Mouse (Mus musculus) layer of hippocampus, postnatal 10 days (tissue): Measurements from ENCODE around the gene Gm10961. TPM values are rescaled to one million over a fixed set of nuclear protein-coding genes. Genes with fewer than 3 reads are reported as not detected.

Experiments used
- DNase-seq, 2 experiments: peaks; one replicate each; pipeline ENCODE4 v3.0.0; 2021; ENCODE audit warnings: low spot score in 2 of 2
- total RNA-seq, 2 experiments: library from RNA; stranded (reverse); gene quantifications; 2 replicates each; pipeline ENCODE4 v1.2.3; 2021

The Gm10961 gene
- total RNA-seq, 2 experiments from 2014 or later: not detected

DNA sequence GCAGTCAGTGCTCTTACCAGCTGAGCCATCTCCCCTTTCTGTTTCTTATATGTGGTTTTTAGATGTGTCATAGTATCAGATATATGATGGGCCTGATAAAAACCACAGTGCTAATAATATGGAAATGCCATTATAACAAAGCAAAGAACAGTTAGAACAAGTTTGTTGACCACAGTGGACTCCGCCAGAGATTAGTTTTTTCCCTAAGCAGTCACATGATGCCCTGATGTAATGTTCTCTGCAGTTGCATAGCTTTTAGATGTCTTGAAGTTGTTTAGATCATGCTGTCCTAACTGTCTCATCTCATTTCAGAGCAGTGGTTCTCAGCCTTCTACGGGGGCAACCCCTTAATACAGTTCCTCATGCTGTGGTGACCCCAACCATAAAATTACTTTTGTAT, 25.0 kb downstream of the Gm10961 start:
- DNase-seq: no peak

GRCm38 (mm10) chr3:107656888-107657287, 25.8 kb downstream of the Gm10961 start:
- DNase-seq: no peak

DNA sequence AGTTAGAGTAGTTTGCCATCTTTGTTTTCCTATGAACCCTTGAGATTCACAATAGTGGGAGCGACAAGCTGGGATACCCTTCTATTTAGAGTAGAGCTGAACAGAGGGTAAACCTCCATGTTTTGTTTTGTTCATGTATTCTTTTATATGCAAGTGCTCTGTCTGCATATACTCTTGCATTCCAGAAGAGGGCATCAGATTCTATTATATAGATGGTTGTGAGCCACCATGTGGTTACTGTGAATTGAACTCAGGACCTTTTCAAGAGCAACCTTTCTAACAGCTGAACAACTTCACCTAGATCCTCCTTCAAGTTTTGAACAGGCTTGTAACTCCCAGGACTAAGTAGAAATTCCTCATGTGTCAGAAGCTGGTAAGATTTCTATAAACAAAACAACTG, 27.9 kb downstream of the Gm10961 start:
- no peak for DNase-seq

DNA sequence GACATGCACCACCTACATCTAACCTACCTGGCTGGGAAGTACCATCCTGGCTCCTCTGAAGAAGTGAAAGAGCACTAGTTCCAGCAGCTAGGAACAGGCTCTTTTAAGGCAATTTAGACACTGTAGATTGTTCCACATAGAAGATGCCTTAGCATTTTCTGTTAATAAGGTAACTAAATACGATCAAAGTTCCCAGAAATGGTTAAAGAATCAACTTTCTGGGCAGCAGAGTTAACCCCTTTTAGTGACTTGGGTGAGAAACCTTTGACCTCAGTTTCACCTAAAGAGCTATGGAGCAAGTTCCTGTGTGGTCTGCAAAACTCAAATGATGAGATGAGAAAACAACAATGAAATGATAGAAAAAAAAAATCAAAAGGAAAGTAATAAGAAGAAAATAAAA, 33.5 kb downstream of the Gm10961 start:
- DNase-seq: no peak

- no peak for DNase-seq
These were observed 36.3 kb downstream of the Gm10961 start for GRCm38 (mm10) chr3:107667426-107667825.

DNA sequence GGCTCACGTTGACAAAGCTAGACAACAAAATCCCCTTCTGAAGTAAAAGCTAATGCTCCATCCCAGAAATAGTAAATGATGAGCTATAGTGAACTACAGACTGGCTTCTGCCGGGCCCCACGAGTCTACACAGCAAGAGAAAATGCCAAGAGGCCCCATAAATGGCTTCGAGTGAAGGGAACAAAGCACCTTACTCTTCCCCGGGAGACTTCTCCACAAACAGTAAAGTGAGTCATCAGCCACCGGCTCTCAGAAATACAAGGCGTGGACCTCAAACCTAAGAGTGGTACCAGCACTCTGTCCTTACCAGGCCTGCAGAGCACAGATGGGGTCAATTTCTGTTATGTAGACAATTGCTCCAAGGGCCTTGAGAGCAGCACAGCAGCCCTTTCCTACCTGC, 37.7 kb downstream of the Gm10961 start:
- no peak for DNase-seq

DNA sequence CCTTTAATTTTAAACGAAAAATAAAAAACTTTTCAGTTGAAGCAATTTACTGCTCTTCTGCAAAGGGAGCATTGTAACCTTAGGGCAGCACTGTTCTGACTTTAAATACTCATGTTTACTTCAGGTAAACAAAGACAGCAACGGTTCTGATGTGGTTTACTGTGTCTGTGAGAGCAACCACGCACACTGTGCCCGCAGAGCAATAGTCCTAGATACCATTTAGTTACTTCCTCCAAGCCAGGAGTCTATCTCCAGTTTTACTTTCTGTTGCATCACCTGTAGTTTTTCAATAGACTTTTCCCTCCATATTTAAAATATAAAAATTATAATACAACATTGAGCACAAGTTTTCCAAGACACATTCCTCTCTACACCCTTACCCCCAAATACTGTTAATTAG, 39.4 kb downstream of the Gm10961 start:
- no peak for DNase-seq

DNA sequence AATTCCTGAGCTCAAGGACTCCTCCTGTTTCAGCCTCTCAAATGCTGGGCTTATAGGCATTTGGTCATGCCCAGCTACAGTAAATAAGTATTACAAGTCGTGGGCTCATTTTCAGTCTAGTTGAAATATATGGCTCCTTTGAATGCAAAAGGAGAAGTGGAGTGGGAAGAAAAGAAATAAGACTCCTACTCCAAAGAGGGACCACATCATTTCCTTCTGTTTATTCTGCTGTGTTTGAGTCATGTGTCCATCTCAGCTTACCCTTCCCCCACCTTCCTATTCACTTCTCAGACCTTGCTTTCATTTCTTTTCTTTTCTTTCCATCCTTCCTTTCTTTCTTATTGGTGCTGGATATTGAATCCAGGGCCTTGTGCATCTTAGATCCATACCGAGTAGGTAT, 40.4 kb downstream of the Gm10961 start:
- DNase-seq: no peak

DNA sequence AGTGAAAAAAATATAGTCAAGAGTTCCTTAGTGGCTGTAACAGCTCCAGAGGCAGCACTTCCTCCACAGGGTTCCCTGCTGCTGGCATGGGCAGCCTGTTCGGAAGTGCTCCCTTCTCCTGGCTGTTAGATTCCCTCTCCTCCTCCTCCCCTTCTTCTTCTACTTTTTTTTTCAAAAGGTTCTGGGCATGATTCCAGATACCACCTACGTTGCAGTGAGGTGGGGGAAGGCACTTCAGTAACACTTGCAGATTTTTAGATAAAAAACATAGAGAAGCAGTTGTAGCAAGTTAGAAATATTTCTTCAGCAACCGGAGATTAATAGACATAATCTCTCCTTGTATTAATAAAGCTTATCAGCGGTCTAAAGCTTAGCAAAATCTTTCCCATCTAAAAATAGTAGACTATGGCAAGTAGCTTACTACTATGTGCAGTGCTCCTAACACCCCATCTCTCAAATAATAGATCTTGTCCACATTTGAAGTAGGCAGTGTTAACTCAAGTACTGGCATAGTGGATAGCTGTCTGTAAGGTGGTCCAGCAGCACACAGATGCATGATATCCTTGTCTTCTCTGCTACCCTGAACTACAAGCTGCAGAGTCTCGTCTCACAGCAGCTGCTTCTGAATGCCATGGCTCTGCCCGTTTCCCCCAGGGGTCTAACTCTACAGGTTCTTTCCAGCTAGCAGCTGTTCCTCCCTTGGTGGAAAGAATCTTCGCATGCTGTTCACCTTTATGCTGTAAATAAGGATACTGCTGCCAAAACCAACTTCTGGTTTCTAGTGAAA, 49.9 kb downstream of the Gm10961 start:
- peak in 1 of 2 experiments; percentile 36 for DNase-seq

Other genes starting within 250 kb of the Gm10961 start
- gene Kcnc4, start 171.8 kb upstream of the Gm10961 start, total RNA-seq: 10 to 100 TPM; 33.9 to 37.5 TPM
- 100 to 1,000 TPM; 197 to 222 TPM for gene Slc6a17, start 113.3 kb upstream of the Gm10961 start, total RNA-seq
- not detected for gene Ubl4b, start 76.2 kb upstream of the Gm10961 start, total RNA-seq
- under 1 TPM; 0.37 to 0.40 TPM for gene Alx3, start 36.3 kb upstream of the Gm10961 start, total RNA-seq
- gene Strip1, start 372 bp downstream of the Gm10961 start, total RNA-seq: 10 to 100 TPM; 90.6 to 98.7 TPM
- gene Ahcyl1, start 65.2 kb downstream of the Gm10961 start, total RNA-seq: 100 to 1,000 TPM; 268 to 272 TPM
- gene Csf1, start 129.1 kb downstream of the Gm10961 start, total RNA-seq: 10 to 100 TPM; 12.8 to 12.9 TPM
- gene Eps8l3, start 245.9 kb downstream of the Gm10961 start, total RNA-seq: not detected